Mouse (Mus musculus): ENCODE results near the gene Sult2a5. TPM values are rescaled to one million over a fixed set of nuclear protein-coding genes. Genes with fewer than 3 reads are reported as not detected.

The Sult2a5 gene
- not detected for total RNA-seq (2021)
- long read RNA-seq, experiment 1 = 0 reads
- long read RNA-seq, experiment 2 = 0 reads

DNA sequence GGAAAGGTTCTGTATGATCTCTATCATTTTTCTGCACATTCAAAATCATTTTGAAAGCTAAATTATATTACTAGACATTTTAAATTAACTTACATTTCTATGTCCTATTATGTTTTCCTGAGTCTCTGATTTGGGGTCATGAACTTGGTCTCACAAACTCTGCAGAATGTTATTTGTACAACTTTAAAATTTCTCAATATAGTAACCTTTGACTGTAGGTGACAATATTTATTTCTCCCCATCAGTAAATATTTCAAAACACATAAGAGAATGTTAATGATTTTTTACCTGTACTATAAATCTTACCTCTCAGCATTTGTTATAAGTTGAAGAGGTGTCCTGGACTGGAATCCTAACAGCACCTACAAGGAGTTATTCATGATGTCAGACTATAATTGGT, at the start of gene Sult2a5:
TSS of gene Sult2a5 (plus strand) at position 301 of the 400 bp plus-strand sequence.
- DNase-seq (ENCODE audit: low spot score in 2 of 2) = no peak

Other genes starting within 250 kb of the Sult2a5 start
- under 1 TPM in 1 of 2 experiments, not detected in 1; 0.18 TPM for gene Cabp5, start 225.8 kb upstream of the Sult2a5 start, total RNA-seq (2021)
- gene Bsph1, start 173.1 kb upstream of the Sult2a5 start, total RNA-seq (2021) = not detected
- gene Bsph2, start 52.9 kb upstream of the Sult2a5 start, total RNA-seq (2021) = not detected
- not detected for gene Sult2a2, start 109.5 kb downstream of the Sult2a5 start, total RNA-seq (2021)
- not detected for gene Sult2a1, start 213.4 kb downstream of the Sult2a5 start, total RNA-seq (2021)